Mouse (Mus musculus) testis, adult 2 months (tissue): ENCODE results near the gene Foxj3.
A peak's percentile ranks its signal among the peaks of the same experiment; 100 is the strongest.

ENCODE experiments used
- CTCF ChIP-seq: fragments of 200-500 bp; IDR thresholded peaks from 2 replicates; pipeline ENCODE4 v1.5.1; 2012; ENCODE audit warnings: low read depth, mild to moderate bottlenecking, inconsistent platforms, low read length, moderate library complexity; ENCODE audit not compliant: control insufficient read depth, insufficient read depth, insufficient replicate concordance
- POLR2A ChIP-seq: fragments of 200-500 bp; IDR thresholded peaks from 2 replicates; pipeline ENCODE4 v1.6.1; 2012; ENCODE audit warnings: low read depth, mild to moderate bottlenecking, inconsistent platforms, low read length, moderate library complexity; ENCODE audit not compliant: control insufficient read depth

DNA sequence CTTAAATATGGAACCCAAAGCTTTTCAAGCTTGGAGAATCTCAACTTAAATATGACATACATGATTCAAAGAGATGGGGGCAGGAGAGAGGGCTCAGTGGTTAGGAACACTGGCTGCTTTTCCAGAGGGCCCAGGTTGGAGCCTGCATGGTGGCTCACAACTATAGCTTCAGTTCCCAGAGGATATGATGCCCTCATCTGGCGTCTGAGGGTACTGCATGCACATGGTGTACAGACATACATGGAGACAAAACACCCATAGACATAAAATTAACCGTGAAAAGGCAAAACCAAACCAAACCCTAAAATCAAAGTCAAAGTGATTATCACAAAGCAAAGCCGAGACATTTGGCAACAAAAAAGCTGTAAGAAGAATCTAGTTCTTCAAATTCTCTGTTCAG, 46.0 kb upstream of the Foxj3 start:
- TF ChIP-seq CTCF, result peak; percentile 40; the same call in 1 of the 2 replicates
- TF ChIP-seq POLR2A, result no peak
